Comparison of ENCODE assay signal across 18 mouse cellular contexts in genomic region chr3:80845634-80846033, GRCm38 (mm10). TPM values are rescaled to one million over a fixed set of nuclear protein-coding genes. Genes with fewer than 3 reads are reported as not detected.
"Had no signal": no experiment of that assay in that cellular context is flagged by ENCODE, and none has a peak within 500 bp of the region (broad histone marks: within the 10 kb centered on the region; RNA-seq: fewer than 3 reads in every experiment).

No protein-coding gene starts in this region.

- H3K9me3 ChIP-seq: limb, embryonic 13.5 days; liver, embryonic 15.5 days; midbrain, embryonic 10.5 days; neural tube, embryonic 12.5 days had no signal

- H3K27me3 ChIP-seq: limb, embryonic 13.5 days; liver, embryonic 15.5 days; neural tube, embryonic 12.5 days had no signal

- H3K9ac ChIP-seq: limb, embryonic 13.5 days; liver, embryonic 15.5 days; lung, embryonic 14.5 days; neural tube, embryonic 12.5 days had no signal

- H3K27ac ChIP-seq: limb, embryonic 13.5 days; liver, embryonic 15.5 days; midbrain, embryonic 10.5 days; neural tube, embryonic 12.5 days had no signal

- H3K4me3 ChIP-seq: limb, embryonic 13.5 days; liver, embryonic 15.5 days; midbrain, embryonic 10.5 days; myocyte; neural tube, embryonic 12.5 days had no signal

- H3K4me1 ChIP-seq: liver, embryonic 15.5 days; midbrain, embryonic 10.5 days; neural tube, embryonic 12.5 days had no signal

- DNase-seq: kidney, adult 2 months; kidney, postnatal 36 days; left cerebral cortex, postnatal 4 days; lung, embryonic 14.5 days; lung, postnatal 10 days; lung, postnatal 4 days; midbrain, embryonic 14.5 days; right cerebral cortex, postnatal 25 days had no signal

- H3K4me2 ChIP-seq: limb, embryonic 13.5 days; liver, embryonic 15.5 days; lung, embryonic 14.5 days; neural tube, embryonic 12.5 days had no signal

- H3K36me3 ChIP-seq: liver, embryonic 15.5 days; midbrain, embryonic 10.5 days; neural tube, embryonic 12.5 days had no signal

- ATAC-seq: hindbrain, embryonic 16.5 days; inflammation-experienced regulatory T-cells, adult 6 months had no signal

RNA-seq across cellular contexts. Expression of gene Gria2, which starts 43.0 kb away (rescaled TPM):
- total RNA-seq: liver, adult 2 months; megakaryocyte, adult 5-6 weeks; neutrophil, adult 5-6 weeks had no signal
- polyA plus RNA-seq: liver, adult 2 months; myocyte had no signal
